Mouse (Mus musculus): ENCODE data around the gene Ifit1.

Ifit1 gene

DNA sequence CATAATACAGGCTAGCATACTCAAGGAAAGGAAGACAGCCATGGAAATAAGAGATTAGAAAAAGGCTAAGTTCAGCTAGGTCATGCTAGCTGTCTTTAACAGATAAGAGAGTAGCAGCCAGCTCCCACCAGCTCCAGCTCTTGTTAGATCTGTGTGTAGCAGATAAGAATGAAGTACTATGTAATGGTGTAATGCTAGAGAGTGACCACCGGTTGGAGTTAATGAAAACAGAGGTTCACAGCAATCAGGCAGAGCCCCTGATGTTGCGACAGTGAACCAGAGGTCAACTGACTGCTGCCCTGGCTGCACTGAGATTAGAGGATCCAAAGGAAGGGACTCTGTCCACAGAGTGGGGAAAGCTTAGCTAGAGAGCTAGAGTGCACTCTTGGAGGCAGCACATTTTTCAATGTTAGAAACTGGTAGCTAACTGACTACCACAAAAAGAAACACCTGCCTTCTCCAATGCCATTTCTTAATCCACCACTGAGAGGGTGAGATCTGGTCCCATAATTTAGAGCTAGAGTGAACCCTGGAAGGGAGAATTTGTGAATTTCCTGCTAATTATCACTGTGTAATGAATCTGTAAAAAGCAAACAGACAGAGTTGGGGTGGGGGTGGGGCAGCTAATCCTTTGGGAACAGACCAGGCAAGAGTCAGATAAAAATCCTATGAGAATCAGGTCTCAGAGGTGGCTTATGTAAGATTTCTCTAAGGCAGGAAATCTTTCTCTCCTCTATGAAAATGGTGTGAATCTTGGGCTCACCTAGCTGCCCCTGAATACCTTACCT, 16.0 kb downstream of the Ifit1 start:
- DNase-seq = no peak

DNA sequence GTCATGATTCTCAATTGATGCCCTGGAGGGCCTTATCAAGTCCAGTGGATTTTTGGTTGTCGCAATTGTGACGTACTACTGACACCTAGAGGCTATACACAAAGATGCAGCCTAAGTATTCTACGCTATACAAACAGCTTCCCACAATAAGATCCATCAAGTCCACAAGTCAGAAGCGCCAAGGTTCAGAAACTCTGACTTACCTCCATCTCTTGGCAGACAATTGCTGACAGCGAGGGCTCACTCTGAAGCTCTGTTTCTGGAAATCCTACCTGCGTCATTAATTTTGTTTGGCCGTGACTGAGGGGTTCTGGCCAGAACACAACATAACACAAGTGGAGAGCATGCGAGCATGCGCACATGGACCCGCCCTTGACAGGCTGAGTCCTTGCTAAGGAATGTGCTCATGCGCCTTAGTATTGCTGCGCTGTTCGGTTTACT, 21.4 kb downstream of the Ifit1 start:
- peak; percentile 54 for DNase-seq

GRCm38 (mm10) chr19:34662740-34663139, 22.1 kb downstream of the Ifit1 start:
- DNase-seq = no peak

GRCm38 (mm10) chr19:34666127-34666526, 25.5 kb downstream of the Ifit1 start:
- peak; percentile 51 for DNase-seq

GRCm38 (mm10) chr19:34673476-34673875, 32.8 kb downstream of the Ifit1 start:
- DNase-seq = peak; percentile 53

- DNase-seq = no peak
These were observed 37.8 kb downstream of the Ifit1 start for GRCm38 (mm10) chr19:34678428-34678827.

- DNase-seq = no peak
These were observed 44.2 kb downstream of the Ifit1 start for GRCm38 (mm10) chr19:34684857-34685256.

- DNase-seq = no peak
These were observed 44.9 kb downstream of the Ifit1 start for GRCm38 (mm10) chr19:34685530-34685929.

DNA sequence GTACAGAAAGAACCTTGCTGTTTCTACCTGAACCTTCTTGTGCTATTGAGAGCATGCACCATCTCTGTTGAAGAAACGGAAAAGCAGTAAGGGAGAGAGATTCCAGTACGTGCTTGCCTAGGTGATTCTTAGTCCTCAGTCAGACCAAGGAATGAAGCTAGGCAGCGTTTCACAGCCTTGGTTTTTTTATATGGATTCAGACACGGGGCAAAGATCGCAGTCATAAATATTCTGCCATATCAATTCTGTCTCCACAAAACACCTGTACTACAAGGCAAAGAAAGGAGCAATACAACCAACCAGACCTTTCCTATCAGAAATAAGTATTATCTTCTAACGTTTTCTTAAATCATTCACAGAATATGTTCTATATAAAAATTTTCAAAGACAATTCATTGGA, 50.7 kb downstream of the Ifit1 start:
- no peak for DNase-seq

DNA sequence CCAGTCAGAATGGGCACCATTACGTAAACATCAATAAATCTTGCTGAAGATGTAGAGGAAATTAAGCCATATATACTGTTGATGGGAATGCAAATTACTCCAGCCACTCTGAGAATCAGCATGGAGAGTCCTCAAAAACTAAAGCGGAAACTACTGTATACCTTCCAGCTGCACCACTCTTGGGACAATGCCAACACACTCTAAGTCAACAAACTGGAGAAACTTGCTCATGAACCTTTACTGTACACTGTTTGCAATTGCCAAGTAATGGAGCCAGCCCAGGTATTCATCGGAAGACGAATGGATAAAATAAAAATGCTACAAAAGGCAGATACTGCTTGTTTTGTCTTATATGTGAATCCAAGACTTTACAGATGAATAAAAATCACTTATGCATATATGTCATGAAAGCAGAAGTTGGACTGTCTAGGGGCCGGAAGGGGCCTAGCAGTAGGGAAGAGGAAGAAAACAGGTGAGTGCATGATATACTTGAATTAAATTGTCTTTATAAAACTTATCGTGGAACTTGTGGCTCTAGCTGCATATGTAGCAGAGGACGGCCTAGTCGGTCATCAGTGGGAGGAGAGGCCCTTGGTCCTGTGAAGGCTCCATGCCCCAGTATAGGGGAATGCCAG, 55.8 kb downstream of the Ifit1 start:
- DNase-seq = no peak

DNA sequence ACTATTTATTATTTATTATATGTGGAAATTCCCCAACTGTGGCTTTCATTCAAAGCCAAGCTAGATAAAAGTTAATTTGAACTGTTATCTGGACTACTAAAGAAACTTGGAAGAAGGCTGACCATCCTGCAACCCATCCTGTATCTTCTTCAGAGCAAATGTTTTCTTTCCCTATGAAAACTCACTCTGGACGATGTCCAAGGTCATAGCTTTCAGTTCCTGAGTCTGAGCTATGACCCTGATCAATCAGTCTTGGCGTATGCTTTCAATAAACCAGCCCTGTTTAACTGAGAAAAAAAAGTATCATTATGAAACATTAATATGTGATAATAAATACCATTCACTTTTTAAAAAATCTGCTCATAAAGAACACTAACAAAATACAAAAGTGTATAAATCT, 56.8 kb downstream of the Ifit1 start:
- no peak for DNase-seq

DNA sequence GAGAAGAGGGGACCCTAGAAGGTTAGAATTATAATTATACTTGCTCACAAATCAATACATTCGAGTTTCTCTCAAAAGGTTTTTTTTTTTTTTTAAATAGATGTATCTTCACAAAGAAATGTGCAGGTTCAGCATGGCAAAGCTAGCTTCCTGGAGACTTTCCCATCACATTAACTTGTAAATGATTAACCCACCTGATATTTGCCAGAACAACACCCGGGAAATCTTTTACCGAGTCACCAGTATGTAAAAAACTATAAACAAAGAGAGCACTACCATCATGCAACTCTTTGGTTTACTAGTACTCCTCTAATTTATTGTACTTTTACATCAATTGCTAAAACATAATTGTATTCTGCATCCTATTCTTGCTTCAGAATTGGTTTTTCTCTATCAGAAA, 57.8 kb downstream of the Ifit1 start:
- DNase-seq = no peak

DNA sequence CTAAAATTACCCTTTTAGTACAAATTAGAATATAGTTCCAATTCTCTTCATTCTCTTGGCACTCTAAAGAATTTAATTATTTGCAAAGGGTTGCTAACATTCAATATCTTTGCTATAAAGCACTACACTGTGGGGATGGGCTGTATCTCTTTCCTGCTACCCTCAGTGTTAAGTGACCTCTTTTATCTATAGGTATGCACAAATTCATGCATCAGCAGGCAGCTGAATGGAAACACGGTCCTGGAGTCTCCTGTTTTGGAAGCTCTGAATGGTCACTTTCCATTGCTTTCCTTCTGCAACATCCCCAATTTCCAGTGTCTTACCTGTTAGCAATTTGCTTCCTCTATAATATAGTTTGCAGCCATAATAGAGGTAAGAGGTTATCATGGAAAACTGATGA, 58.2 kb downstream of the Ifit1 start:
- DNase-seq = no peak

- DNase-seq = no peak
These were observed 58.6 kb downstream of the Ifit1 start for GRCm38 (mm10) chr19:34699300-34699699.

All from cerebellum, adult 9-11 months (tissue).